Mouse (Mus musculus) thymus, adult 2 months (tissue): ENCODE measurements around the gene Myo3b.

Experiments used
- CTCF ChIP-seq: fragments of 200-500 bp; IDR thresholded peaks from 2 replicates; pipeline ENCODE4 v1.5.1; 2012; ENCODE audit warnings: mild to moderate bottlenecking, control low read depth, low read length, moderate library complexity, borderline replicate concordance; ENCODE audit not compliant: control insufficient read depth, poor library complexity, insufficient read depth; ENCODE audit errors: extremely low read depth
- POLR2A ChIP-seq: fragments of 200-500 bp; IDR thresholded peaks from 2 replicates; pipeline ENCODE4 v1.6.1; 2012; ENCODE audit warnings: mild to moderate bottlenecking, low read length, control low read depth, moderate library complexity; ENCODE audit not compliant: control insufficient read depth, poor library complexity, insufficient read depth; ENCODE audit errors: extremely low read depth

- TF ChIP-seq POLR2A (no peak), CTCF (no peak)
Observed at GRCm38 (mm10) chr2:70097229-70098095, 58.5 kb downstream of the Myo3b start.
